Mouse (Mus musculus) CH12.LX (cell line): ENCODE measurements around the gene Brap. TPM values are rescaled to one million over a fixed set of nuclear protein-coding genes. Genes with fewer than 3 reads are reported as not detected.

Experiments
- DNase-seq: peaks from one replicate; pipeline ENCODE4 v3.0.0-alpha.2; 2013; ENCODE audit errors: extremely low read depth
- H3K27ac ChIP-seq: 2 replicates; pipeline ENCODE4 v1.5.1; 2012; ENCODE audit warnings: low read depth, mild to moderate bottlenecking, control low read depth, moderate library complexity; ENCODE audit not compliant: insufficient read depth
- H3K27me3 ChIP-seq: replicated peaks from 2 replicates; pipeline ENCODE3; 2012; ENCODE audit warnings: inconsistent platforms
- H3K36me3 ChIP-seq, 2 experiments: replicated peaks in 1 of 2; 2 replicates each; pipeline versions ENCODE3 to v1.6.1; 2012; ENCODE audit warnings: inconsistent platforms in 1 of 2, low read length in 1 of 2, mild to moderate bottlenecking in 1 of 2, mixed read lengths in 1 of 2, moderate library complexity in 1 of 2; ENCODE audit not compliant: control insufficient read depth in 1 of 2, insufficient read depth in 1 of 2
- H3K4me1 ChIP-seq, 2 experiments: 2 replicates each; pipeline ENCODE4 v1.6.1; 2012; ENCODE audit warnings: inconsistent platforms in 1 of 2, moderate library complexity in 1 of 2; ENCODE audit not compliant: insufficient read depth in 2 of 2, control insufficient read depth in 1 of 2
- H3K4me2 ChIP-seq: 2 replicates; pipeline ENCODE4 v1.6.1; 2012; ENCODE audit warnings: low read depth, mild to moderate bottlenecking, control low read depth; ENCODE audit not compliant: poor library complexity, insufficient read depth, severe bottlenecking
- H3K4me3 ChIP-seq, 3 experiments: fragments of 150-350 bp in 1 of 3; sonication (generic) in 1 of 3; replicated peaks in 1 of 3; 2 replicates each; pipeline versions ENCODE3 to v1.5.1; 2011 to 2012; ENCODE audit warnings: low read depth in 2 of 3, low read length in 2 of 3, mild to moderate bottlenecking in 2 of 3, moderate library complexity in 2 of 3, control low read depth in 1 of 3, improper control_type of control experiment in 1 of 3, inconsistent platforms in 1 of 3, mixed read lengths in 1 of 3; ENCODE audit not compliant: poor library complexity in 1 of 3
- H3K79me2 ChIP-seq: replicated peaks from 2 replicates; pipeline ENCODE4 v1.6.1; 2012; ENCODE audit warnings: mild to moderate bottlenecking, moderate library complexity; ENCODE audit not compliant: control insufficient read depth, poor library complexity, insufficient read depth, severe bottlenecking; ENCODE audit errors: extremely low read depth
- H3K9ac ChIP-seq: 2 replicates; pipeline ENCODE4 v1.6.1; 2012; ENCODE audit warnings: low read depth, mild to moderate bottlenecking, control low read depth, moderate library complexity; ENCODE audit not compliant: insufficient read depth
- H3K9me3 ChIP-seq: replicated peaks from 2 replicates; pipeline ENCODE3; 2012; ENCODE audit warnings: low read length, inconsistent platforms, mixed read lengths
- BHLHE40 ChIP-seq: IDR thresholded peaks from 2 replicates; pipeline ENCODE4 v1.6.1; 2011; ENCODE audit warnings: mild to moderate bottlenecking, low read depth, low read length, improper control_type of control experiment
- CHD1 ChIP-seq: IDR thresholded peaks from 2 replicates; pipeline ENCODE4 v1.6.1; 2012; ENCODE audit warnings: low read depth, low read length, improper control_type of control experiment, inconsistent platforms
- CHD2 ChIP-seq: IDR thresholded peaks from 2 replicates; pipeline ENCODE4 v1.6.1; 2011; ENCODE audit warnings: low read length, improper control_type of control experiment
- CTCF ChIP-seq, 2 experiments: IDR thresholded peaks in 1 of 2; conservative IDR thresholded peaks in 1 of 2; 2 replicates each; pipeline ENCODE4 v1.5.1; 2011 to 2012; ENCODE audit warnings: low read depth in 2 of 2, low read length in 2 of 2, improper control_type of control experiment in 1 of 2, inconsistent platforms in 1 of 2, mild to moderate bottlenecking in 1 of 2, moderate library complexity in 1 of 2
- E2F4 ChIP-seq: IDR thresholded peaks from 2 replicates; pipeline ENCODE4 v1.6.1; 2011; ENCODE audit warnings: low read depth, low read length, improper control_type of control experiment; ENCODE audit not compliant: insufficient replicate concordance
- EP300 ChIP-seq: IDR thresholded peaks from 2 replicates; pipeline ENCODE4 v1.6.1; 2011; ENCODE audit warnings: low read length, improper control_type of control experiment
- GABPA ChIP-seq: IDR thresholded peaks from 2 replicates; pipeline ENCODE4 v1.6.1; 2012; ENCODE audit warnings: low read depth, low read length, improper control_type of control experiment, inconsistent platforms; ENCODE audit not compliant: insufficient replicate concordance
- JUN ChIP-seq: IDR thresholded peaks from 2 replicates; pipeline ENCODE4 v1.6.1; 2011; ENCODE audit warnings: low read depth, mild to moderate bottlenecking, low read length, improper control_type of control experiment, moderate library complexity; ENCODE audit not compliant: insufficient read depth
- KAT2A ChIP-seq: IDR thresholded peaks from 2 replicates; pipeline ENCODE4 v1.6.1; 2012; ENCODE audit warnings: low read length, improper control_type of control experiment, inconsistent platforms; ENCODE audit not compliant: insufficient replicate concordance
- MAFK ChIP-seq: IDR thresholded peaks from 2 replicates; pipeline ENCODE4 v1.6.1; 2011; ENCODE audit warnings: low read length, improper control_type of control experiment; ENCODE audit not compliant: insufficient replicate concordance
- MAZ ChIP-seq: IDR thresholded peaks from 2 replicates; pipeline ENCODE4 v1.6.1; 2012; ENCODE audit warnings: low read depth, mild to moderate bottlenecking, inconsistent platforms, low read length, improper control_type of control experiment, moderate library complexity
- MEF2A ChIP-seq: IDR thresholded peaks from 2 replicates; pipeline ENCODE4 v1.6.1; 2014; ENCODE audit warnings: low read depth, mild to moderate bottlenecking, inconsistent platforms, low read length, improper control_type of control experiment, borderline replicate concordance
- MXI1 ChIP-seq: IDR thresholded peaks from 2 replicates; pipeline ENCODE4 v1.6.1; 2011; ENCODE audit warnings: mild to moderate bottlenecking, low read depth, low read length, improper control_type of control experiment
- MYC ChIP-seq: IDR thresholded peaks from 2 replicates; pipeline ENCODE4 v1.6.1; 2011; ENCODE audit warnings: low read depth, mild to moderate bottlenecking, improper control_type of control experiment, low read length
- NELFE ChIP-seq: IDR thresholded peaks from 2 replicates; pipeline ENCODE4 v1.6.1; 2011; ENCODE audit warnings: low read depth, low read length, improper control_type of control experiment
- NRF1 ChIP-seq: IDR thresholded peaks from 2 replicates; pipeline ENCODE4 v1.6.1; 2014; ENCODE audit warnings: low read depth, mild to moderate bottlenecking, inconsistent platforms, low read length, improper control_type of control experiment, moderate library complexity
- POLR2A ChIP-seq: IDR thresholded peaks from 2 replicates; pipeline ENCODE4 v1.6.1; 2011; ENCODE audit warnings: low read depth, mild to moderate bottlenecking, improper control_type of control experiment, low read length
- POLR2AphosphoS2 ChIP-seq: IDR thresholded peaks from 2 replicates; pipeline ENCODE4 v1.6.1; 2011; ENCODE audit warnings: low read depth, low read length, improper control_type of control experiment
- RAD21 ChIP-seq: IDR thresholded peaks from 2 replicates; pipeline ENCODE4 v1.6.1; 2011; ENCODE audit warnings: low read depth, mild to moderate bottlenecking, low read length, improper control_type of control experiment, moderate library complexity
- RCOR1 ChIP-seq: conservative IDR thresholded peaks from 2 replicates; pipeline ENCODE4 v1.6.1; 2012; ENCODE audit warnings: low read depth, mild to moderate bottlenecking, inconsistent platforms, low read length, improper control_type of control experiment
- SIN3A ChIP-seq: IDR thresholded peaks from 2 replicates; pipeline ENCODE4 v1.6.1; 2012; ENCODE audit warnings: low read length, improper control_type of control experiment, inconsistent platforms
- TBP ChIP-seq: conservative IDR thresholded peaks from 2 replicates; pipeline ENCODE4 v1.6.1; 2011; ENCODE audit warnings: low read depth, low read length, improper control_type of control experiment
- TCF12 ChIP-seq: IDR thresholded peaks from 2 replicates; pipeline ENCODE4 v1.6.1; 2014; ENCODE audit warnings: low read depth, mild to moderate bottlenecking, inconsistent platforms, low read length, improper control_type of control experiment
- UBTF ChIP-seq: IDR thresholded peaks from 2 replicates; pipeline ENCODE4 v1.6.1; 2012; ENCODE audit warnings: low read depth, mild to moderate bottlenecking, inconsistent platforms, low read length, improper control_type of control experiment, moderate library complexity
- USF1 ChIP-seq: IDR thresholded peaks from 2 replicates; pipeline ENCODE4 v1.6.1; 2014; ENCODE audit warnings: low read depth, mild to moderate bottlenecking, inconsistent platforms, low read length, improper control_type of control experiment
- USF2 ChIP-seq: conservative IDR thresholded peaks from 2 replicates; pipeline ENCODE4 v1.6.1; 2011; ENCODE audit warnings: low read depth, low read length, improper control_type of control experiment
- ZC3H11A ChIP-seq: IDR thresholded peaks from 2 replicates; pipeline ENCODE4 v1.6.1; 2012; ENCODE audit warnings: low read depth, mild to moderate bottlenecking, inconsistent platforms, low read length, improper control_type of control experiment
- ZMIZ1 ChIP-seq: IDR thresholded peaks from 2 replicates; pipeline ENCODE4 v1.6.1; 2012; ENCODE audit warnings: low read depth, mild to moderate bottlenecking, inconsistent platforms, low read length, improper control_type of control experiment
- ZNF384 ChIP-seq: IDR thresholded peaks from 2 replicates; pipeline ENCODE4 v1.6.1; 2012; ENCODE audit warnings: low read depth, low read length, improper control_type of control experiment, inconsistent platforms
- dilution Hi-C: fragments of 300-500 bp; cut with MboI; formaldehyde crosslinking; loops from 2 replicates; pipeline ENCODE4 v1.14.3; 2020; ENCODE audit warnings: low sequenced_read_pairs; ENCODE audit not compliant: extremely low pct_unique_long_range_greater_than_20kb, extremely low pct_ligation_motif_present
- in situ Hi-C: fragments of 300-500 bp; cut with MboI; formaldehyde crosslinking; loops from 3 replicates; pipeline ENCODE4 v1.14.3; 2019; ENCODE audit warnings: low sequenced_read_pairs, low pct_ligation_motif_present, low pct_unique_long_range_greater_than_20kb, mixed read lengths
- polyA plus RNA-seq: library from polyadenylated mRNA; unstranded; fragments of >175 nt; gene quantifications from 2 replicates; pipeline ENCODE4 v1.2.1, GENCODE M21; 2012; ENCODE audit warnings: low read depth; ENCODE audit not compliant: insufficient read length
- total RNA-seq, 2 experiments: library from RNA; depleted of rRNA; stranded (reverse); fragments of 300-350 nt in 1 of 2; fragments of >200 nt in 1 of 2; gene quantifications; 2 replicates each; pipeline ENCODE4 v1.2.3; 2012 to 2014

The Brap gene
- total and polyA plus RNA-seq, 3 experiments = 23.7 to 33.3 (median 29.8) TPM

DNA sequence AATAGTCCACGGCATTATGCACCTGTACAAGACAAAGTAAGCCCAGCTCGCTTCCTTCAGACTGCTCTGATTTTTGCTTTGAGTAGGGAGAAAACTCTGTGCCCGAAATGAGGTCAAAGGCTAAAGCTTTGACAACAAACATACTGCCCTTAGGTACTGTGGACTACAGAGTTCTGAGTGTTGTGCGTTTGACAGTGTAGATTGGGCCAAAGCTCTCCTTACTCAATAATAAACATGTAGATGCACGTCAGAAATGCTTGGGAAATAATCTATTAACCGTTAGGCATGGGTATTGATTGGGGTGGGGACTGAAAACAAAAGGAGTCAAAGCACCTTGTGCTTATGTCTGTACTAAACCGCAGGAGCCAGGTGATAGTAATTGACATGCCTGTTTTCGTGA, 3.1 kb downstream of the Brap start:
- no peak for TF ChIP-seq UBTF
- no peak for TF ChIP-seq GABPA
- TF ChIP-seq CHD2 = no peak
- no peak for TF ChIP-seq ZMIZ1
- no peak for TF ChIP-seq EP300
- no peak for TF ChIP-seq ZNF384
- TF ChIP-seq CHD1 = no peak
- no peak for TF ChIP-seq USF1
- no peak for TF ChIP-seq SIN3A
- TF ChIP-seq RCOR1 = no peak
- TF ChIP-seq MEF2A = no peak
- TF ChIP-seq NELFE = no peak
- no peak for TF ChIP-seq E2F4
- no peak for TF ChIP-seq KAT2A
- no peak for TF ChIP-seq POLR2A
- TF ChIP-seq MAFK = no peak
- TF ChIP-seq MYC = no peak
- TF ChIP-seq POLR2AphosphoS2 = no peak
- TF ChIP-seq ZC3H11A = no peak
- TF ChIP-seq, all 38 proteins: peak for 0
- H3K36me3 ChIP-seq = peaks cover 33 to 62% of the 10 kb centered on the region in 2 experiments
- peaks cover 11 to 18% of the 10 kb centered on the region in 2 experiments for H3K4me1 ChIP-seq
- no peaks in the 10 kb centered on the region for H3K9me3 ChIP-seq
- in situ Hi-C loops = no loop called here
- DNase-seq = no peak
- H3K79me2 ChIP-seq = peaks cover 12% of the 10 kb centered on the region
- no peaks in the 10 kb centered on the region for H3K27me3 ChIP-seq
- H3K4me3 ChIP-seq = no peak overlapping the region
- no peak overlapping the region for H3K9ac ChIP-seq
- H3K4me2 ChIP-seq = no peak overlapping the region
- dilution Hi-C loops = no loop called here
- H3K27ac ChIP-seq = no peak overlapping the region

DNA sequence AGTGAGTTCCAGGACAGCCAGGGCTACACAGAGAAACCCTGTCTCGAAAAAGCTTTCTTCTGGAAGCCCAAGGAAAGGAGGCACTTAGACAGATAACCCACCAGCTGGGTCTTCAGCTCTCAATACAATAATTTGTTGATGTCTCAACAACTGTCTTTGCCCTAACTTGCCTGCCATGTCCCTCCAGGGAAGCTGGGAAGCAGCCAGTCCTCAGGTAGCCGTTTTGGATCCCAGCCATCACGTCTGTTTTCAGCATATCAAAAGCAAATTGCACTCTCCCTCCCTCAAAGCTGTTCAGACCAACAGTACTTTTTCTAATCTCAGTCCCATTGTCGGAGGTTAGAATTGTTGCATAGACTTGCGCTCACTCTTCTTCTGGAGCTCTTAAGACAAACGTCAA, 3.7 kb downstream of the Brap start:
- H3K4me1 ChIP-seq = peaks cover 11 to 18% of the 10 kb centered on the region in 2 experiments
- no peak overlapping the region for H3K9ac ChIP-seq
- no peak for DNase-seq
- no peak overlapping the region for H3K4me2 ChIP-seq
- no peak overlapping the region for H3K27ac ChIP-seq
- in situ Hi-C loops (no loop called here), dilution Hi-C loops (no loop called here)
- peaks cover 12% of the 10 kb centered on the region for H3K79me2 ChIP-seq
- no peak for TF ChIP-seq MXI1
- TF ChIP-seq CHD1 = no peak
- no peak for TF ChIP-seq NRF1
- TF ChIP-seq RCOR1 = no peak
- no peak for TF ChIP-seq JUN
- TF ChIP-seq USF2 = no peak
- TF ChIP-seq RAD21 = no peak
- no peak for TF ChIP-seq CHD2
- no peak for TF ChIP-seq MEF2A
- no peak for TF ChIP-seq POLR2A
- no peak for TF ChIP-seq EP300
- no peak for TF ChIP-seq TCF12
- TF ChIP-seq CTCF (conservative IDR thresholded peaks at IDR 0.05 in 1 of 2, IDR thresholded peaks at IDR 0.05 in 1 of 2; ENCODE audit: low read depth in 2 of 2, low read length in 2 of 2) = no peak
- no peak for TF ChIP-seq USF1
- TF ChIP-seq E2F4 = no peak
- no peak for TF ChIP-seq BHLHE40
- no peak for TF ChIP-seq TBP
- TF ChIP-seq MAZ = no peak
- no peak for TF ChIP-seq MYC
- TF ChIP-seq UBTF = no peak
- no peaks in the 10 kb centered on the region for H3K27me3 ChIP-seq
- peaks cover 35 to 68% of the 10 kb centered on the region in 2 experiments for H3K36me3 ChIP-seq
- no peak overlapping the region for H3K4me3 ChIP-seq
- H3K9me3 ChIP-seq = no peaks in the 10 kb centered on the region
